Mouse (Mus musculus) MEL (cell line): Measurements from ENCODE around the gene Dtx4.

Experiments used
- BHLHE40 ChIP-seq: IDR thresholded peaks from 2 replicates; pipeline ENCODE4 v1.6.1; 2012; ENCODE audit warnings: low read depth, mild to moderate bottlenecking, inconsistent platforms, low read length, improper control_type of control experiment, borderline replicate concordance
- CTCF ChIP-seq, 3 experiments: IDR thresholded peaks in 2 of 3; conservative IDR thresholded peaks in 1 of 3; 2 replicates each; pipeline ENCODE4 v1.5.1; 2011 to 2012; ENCODE audit warnings: low read length in 3 of 3, low read depth in 2 of 3, mild to moderate bottlenecking in 2 of 3, improper control_type of control experiment in 1 of 3, inconsistent platforms in 1 of 3, mixed read lengths in 1 of 3, moderate library complexity in 1 of 3; ENCODE audit not compliant: control insufficient read depth in 1 of 3, insufficient read depth in 1 of 3, poor library complexity in 1 of 3, severe bottlenecking in 1 of 3
- ELF1 ChIP-seq: IDR thresholded peaks from 2 replicates; pipeline ENCODE4 v1.6.1; 2014; ENCODE audit warnings: low read depth, mild to moderate bottlenecking, inconsistent platforms, low read length, improper control_type of control experiment, moderate library complexity
- MAFK ChIP-seq: IDR thresholded peaks from 2 replicates; pipeline ENCODE4 v1.6.1; 2011; ENCODE audit warnings: low read depth, mild to moderate bottlenecking, low read length, improper control_type of control experiment, borderline replicate concordance
- MAX ChIP-seq: IDR thresholded peaks from 2 replicates; pipeline ENCODE4 v1.6.1; 2011; ENCODE audit warnings: low read length, improper control_type of control experiment
- MAZ ChIP-seq: IDR thresholded peaks from 2 replicates; pipeline ENCODE4 v1.6.1; 2012; ENCODE audit warnings: low read depth, mild to moderate bottlenecking, inconsistent platforms, low read length, improper control_type of control experiment
- MEF2A ChIP-seq: IDR thresholded peaks from 2 replicates; pipeline ENCODE4 v1.6.1; 2014; ENCODE audit warnings: low read depth, mild to moderate bottlenecking, inconsistent platforms, low read length, improper control_type of control experiment; ENCODE audit not compliant: poor library complexity, insufficient replicate concordance, severe bottlenecking; ENCODE audit errors: extremely low read depth
- POLR2A ChIP-seq, 2 experiments: IDR thresholded peaks; 2 replicates each; pipeline ENCODE4 v1.6.1; 2011 to 2012; ENCODE audit warnings: low read length in 2 of 2, mild to moderate bottlenecking in 2 of 2, control low read depth in 1 of 2, improper control_type of control experiment in 1 of 2, low read depth in 1 of 2, moderate library complexity in 1 of 2; ENCODE audit not compliant: control insufficient read depth in 1 of 2, insufficient read depth in 1 of 2, poor library complexity in 1 of 2
- SMC3 ChIP-seq: IDR thresholded peaks from 2 replicates; pipeline ENCODE4 v1.6.1; 2011; ENCODE audit warnings: low read depth, low read length, improper control_type of control experiment
- TBP ChIP-seq: IDR thresholded peaks from 2 replicates; pipeline ENCODE4 v1.8.0; 2011; ENCODE audit warnings: low read depth, low read length, improper control_type of control experiment
- TCF12 ChIP-seq: IDR thresholded peaks from 2 replicates; pipeline ENCODE4 v1.6.1; 2014; ENCODE audit warnings: low read depth, mild to moderate bottlenecking, inconsistent platforms, low read length, improper control_type of control experiment, moderate library complexity
- USF2 ChIP-seq, 2 experiments: IDR thresholded peaks; 2 replicates each; pipeline ENCODE4 v1.6.1; 2011 to 2012; ENCODE audit warnings: improper control_type of control experiment in 2 of 2, low read length in 2 of 2, borderline replicate concordance in 1 of 2, inconsistent platforms in 1 of 2, low read depth in 1 of 2, mild to moderate bottlenecking in 1 of 2; ENCODE audit not compliant: insufficient read depth in 1 of 2
- ZC3H11A ChIP-seq: IDR thresholded peaks from 2 replicates; pipeline ENCODE4 v1.6.1; 2012; ENCODE audit warnings: low read depth, mild to moderate bottlenecking, inconsistent platforms, low read length, improper control_type of control experiment

DNA sequence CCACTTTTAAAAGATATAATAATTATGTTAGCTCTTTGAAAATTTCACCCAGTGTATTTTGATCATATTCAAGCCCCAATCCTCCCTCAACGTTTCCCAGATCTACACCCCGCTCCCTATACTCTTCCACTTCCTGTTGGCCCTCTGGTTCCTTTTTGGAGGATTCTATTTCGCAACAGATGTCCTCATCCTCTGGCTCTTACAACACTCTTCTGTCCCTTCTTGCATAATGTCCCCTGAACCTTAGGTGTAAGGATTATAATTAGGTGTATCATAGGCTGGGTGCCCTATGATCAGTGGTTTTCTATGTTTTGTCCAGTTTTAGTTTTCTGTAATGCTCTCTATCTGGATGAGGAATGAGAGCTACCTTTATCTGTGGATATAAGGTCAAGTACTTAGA lies 56.2 kb downstream of the Dtx4 start:
- TF ChIP-seq MAFK: no peak
- no peak for TF ChIP-seq SMC3
- no peak for TF ChIP-seq CTCF (IDR thresholded peaks at IDR 0.05 in 2 of 3, conservative IDR thresholded peaks at IDR 0.05 in 1 of 3; ENCODE audit: control insufficient read depth in 1 of 3, insufficient read depth in 1 of 3, low read depth in 2 of 3, low read length in 3 of 3, poor library complexity in 1 of 3, severe bottlenecking in 1 of 3)
- TF ChIP-seq MAZ: no peak
- TF ChIP-seq MAX: no peak
- no peak for TF ChIP-seq MEF2A
- TF ChIP-seq ELF1: no peak
- TF ChIP-seq TBP: no peak
- no peak for TF ChIP-seq ZC3H11A
- no peak for TF ChIP-seq USF2 (IDR thresholded peaks at IDR 0.05; ENCODE audit: borderline replicate concordance in 1 of 2, insufficient read depth in 1 of 2, low read depth in 1 of 2, low read length in 2 of 2)
- TF ChIP-seq TCF12: no peak
- no peak for TF ChIP-seq POLR2A (IDR thresholded peaks at IDR 0.05; ENCODE audit: control insufficient read depth in 1 of 2, insufficient read depth in 1 of 2, low read depth in 1 of 2, low read length in 2 of 2, poor library complexity in 1 of 2)
- TF ChIP-seq BHLHE40: no peak
